Mouse (Mus musculus) hematopoietic stem cell, adult 5-6 weeks (primary cell): ENCODE measurements around the gene Gm3435. TPM values are rescaled to one million over a fixed set of nuclear protein-coding genes. Genes with fewer than 3 reads are reported as not detected.

Experiments
- ATAC-seq, 2 experiments: fragments of 125-278 bp in 1 of 2; replicated peaks in 1 of 2; 2 replicates each; pipeline ENCODE4 v1.8.0; 2016 to 2017; ENCODE audit warnings: inconsistent platforms in 2 of 2, mild to moderate bottlenecking in 2 of 2, moderate number of reproducible peaks in 2 of 2, low read depth in 1 of 2, moderate TSS enrichment in 1 of 2; ENCODE audit not compliant: low FRiP score in 2 of 2, poor library complexity in 2 of 2, severe bottlenecking in 2 of 2, insufficient read depth in 1 of 2, low TSS enrichment in 1 of 2
- total RNA-seq: library from RNA; stranded (forward); fragments of 172-1452, 232-1000 nt; gene quantifications from 2 replicates; pipeline ENCODE4 v1.2.3, GENCODE M21; 2017

Gm3435 gene
- total RNA-seq, 1 experiment from 2014 or later = 3.0 TPM

DNA sequence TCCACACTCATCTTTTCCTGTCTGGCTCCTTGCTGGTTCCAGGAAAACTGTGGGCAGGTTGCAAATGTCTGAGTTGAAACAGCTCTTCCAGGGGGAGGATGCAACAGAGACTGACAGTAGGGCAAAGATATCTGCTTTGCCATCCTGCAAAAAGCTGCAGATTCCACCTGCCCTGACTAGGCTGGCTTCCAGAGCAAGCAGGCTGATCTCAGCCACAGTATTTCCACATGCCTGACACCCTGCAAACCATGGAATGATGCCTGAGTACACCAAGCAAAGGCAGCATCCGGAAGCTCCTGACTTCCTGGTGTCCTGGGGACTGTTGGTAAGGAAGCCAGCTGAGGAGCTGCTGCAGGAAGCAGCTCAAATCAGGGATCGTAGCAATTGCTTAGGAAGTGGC is 59.1 kb downstream of the Gm3435 start:
- no peak for ATAC-seq

Other genes starting within 250 kb of the Gm3435 start
- not detected in 2 replicates for gene Wdr27, start 67.0 kb upstream of the Gm3435 start, total RNA-seq
- 7.7 and 10.9 TPM in 2 replicates for gene 1600012H06Rik, start 67.0 kb upstream of the Gm3435 start, total RNA-seq
- 60.8 and 74.1 TPM in 2 replicates for gene Phf10, start 48.9 kb upstream of the Gm3435 start, total RNA-seq
- gene 9030025P20Rik, start 31.7 kb upstream of the Gm3435 start, total RNA-seq = 7.4 and 11.8 TPM in 2 replicates
- gene Gm3417, start 31.4 kb upstream of the Gm3435 start, total RNA-seq = not detected in 2 replicates
- 40.0 and 52.3 TPM in 2 replicates for gene Ermard, start 31.0 kb downstream of the Gm3435 start, total RNA-seq
- not detected in 2 replicates for gene Tcte3, start 31.3 kb downstream of the Gm3435 start, total RNA-seq
- gene Gm3448, start 31.4 kb downstream of the Gm3435 start, total RNA-seq = 11.6 and 21.5 TPM in 2 replicates